Mouse (Mus musculus) stomach, postnatal 0 days (tissue): ENCODE data around the gene Otub2.

Source experiments
- CTCF ChIP-seq: IDR thresholded peaks from 2 replicates; pipeline ENCODE4 v1.5.1; 2016; ENCODE audit warnings: antibody characterized with exemption, low read depth, mild to moderate bottlenecking, moderate library complexity
- EP300 ChIP-seq: optimal IDR thresholded peaks from 2 replicates; pipeline ENCODE3; 2016; ENCODE audit warnings: antibody characterized with exemption

- TF ChIP-seq CTCF (no peak), EP300 (no peak)
These were observed 14.8 kb upstream of the Otub2 start for GRCm38 (mm10) chr12:103373530-103374236.
